Mouse (Mus musculus) stomach, adult 2 months (tissue): Measurements from ENCODE around the gene Arhgef17. TPM values are rescaled to one million over a fixed set of nuclear protein-coding genes. Genes with fewer than 3 reads are reported as not detected.

Experiments used
- polyA plus RNA-seq: library from polyadenylated mRNA; depleted of rRNA; stranded (reverse); fragments of >200 nt; gene quantifications from 2 replicates; pipeline ENCODE4 v1.2.3, GENCODE M21; 2012; rRNA removed

Arhgef17 gene
- 8.5 and 8.9 TPM in 2 replicates for polyA plus RNA-seq

GRCm38 (mm10) chr7:100931926-100932480 lies at the start of gene Arhgef17:
Gene Arhgef17, minus strand, starts transcription at chr7:100932107.

DNA sequence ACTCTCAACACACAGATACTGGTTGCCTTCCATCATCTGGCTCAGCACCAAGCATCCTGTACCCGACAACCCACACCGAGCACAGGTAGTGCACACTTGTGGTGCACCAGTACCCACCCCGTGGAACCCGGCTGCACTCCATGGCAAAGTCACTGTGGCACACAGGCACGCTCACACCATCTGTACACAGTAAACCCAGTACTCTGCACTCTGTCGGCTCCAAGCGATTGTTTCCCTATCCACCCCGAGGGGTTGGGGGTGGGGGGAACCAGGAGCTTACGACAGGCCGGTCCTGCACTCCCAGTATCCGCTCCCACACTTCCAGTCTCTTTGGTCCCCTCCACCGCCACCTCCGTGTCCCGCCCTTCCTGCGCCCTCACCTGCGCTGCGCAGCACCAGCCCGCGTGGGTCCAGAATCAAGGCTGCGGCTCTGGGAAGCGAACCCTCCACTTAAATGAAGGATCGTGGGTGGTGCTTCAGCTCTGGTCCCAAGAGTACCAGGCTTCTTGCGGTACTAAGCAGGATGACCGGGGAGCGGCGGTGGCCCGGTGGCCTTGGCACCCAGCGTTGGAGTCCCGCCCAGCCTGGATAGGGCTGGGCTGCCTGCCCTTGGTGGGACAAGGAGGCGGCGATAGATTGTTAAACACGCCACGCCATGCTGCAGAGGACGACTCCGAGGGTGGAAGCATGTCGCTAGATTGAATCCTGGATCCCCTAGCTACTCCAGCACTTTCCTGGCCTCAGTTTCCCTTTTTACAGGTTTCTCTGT lies 42.4 kb upstream of the Arhgef17 start, which contains the start of gene P2ry6:
Gene P2ry6 (minus strand): TSS at position 515 of the 769 bp plus-strand sequence.

DNA sequence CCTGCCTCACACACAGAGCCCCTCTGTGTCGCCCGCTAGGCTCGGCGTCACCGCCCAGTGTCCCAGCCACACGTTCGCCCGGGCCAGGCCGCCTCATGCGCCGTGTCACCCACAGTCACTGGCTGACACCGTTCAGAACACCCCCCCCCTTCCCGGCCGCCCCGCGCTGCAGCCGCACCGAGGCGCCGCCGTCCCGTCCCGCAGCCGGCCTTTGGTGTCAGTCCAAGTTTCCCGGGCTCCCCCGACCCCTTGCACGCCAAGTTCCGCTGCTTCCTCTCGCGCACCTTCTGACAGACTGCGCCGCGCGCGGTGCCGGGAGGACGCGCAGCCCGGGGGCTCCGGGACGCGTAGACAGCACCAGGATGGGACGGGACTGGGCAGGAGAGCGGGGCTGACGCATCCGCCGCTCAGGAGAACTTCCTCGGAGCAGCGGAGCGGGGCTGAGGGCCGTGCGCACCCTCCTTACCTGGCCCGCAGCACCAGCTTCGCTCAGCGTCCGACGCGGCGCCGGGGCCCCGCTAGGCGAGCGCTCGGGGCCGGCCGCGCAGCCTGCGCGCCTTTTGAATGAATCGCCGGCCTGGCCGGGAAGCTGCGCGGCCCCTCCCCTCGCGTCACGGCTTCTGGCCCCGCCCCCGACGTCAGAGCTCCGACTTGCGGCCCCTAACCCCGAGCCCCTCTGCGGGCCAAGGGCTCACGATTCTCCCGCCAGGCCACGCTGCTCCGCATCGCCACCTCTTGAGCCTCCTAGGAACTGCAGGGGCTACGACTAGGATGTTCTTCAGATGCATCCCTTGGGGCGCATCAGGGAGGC lies 68.9 kb downstream of the Arhgef17 start, which contains the start of gene Relt:
Gene Relt (minus strand): TSS at position 619 of the 811 bp plus-strand sequence.

Other genes with a start within 250 kb of the Arhgef17 start
- gene Fam168a, start 225.5 kb downstream of the Arhgef17 start, polyA plus RNA-seq = 21.9 and 23.5 TPM in 2 replicates
- 3.3 and 4.9 TPM in 2 replicates for gene Relt, start 68.7 kb downstream of the Arhgef17 start, polyA plus RNA-seq
- 8.1 and 12.0 TPM in 2 replicates for gene P2ry6, start 42.5 kb upstream of the Arhgef17 start, polyA plus RNA-seq
- 2.9 and 3.5 TPM in 2 replicates for gene P2ry2, start 80.8 kb upstream of the Arhgef17 start, polyA plus RNA-seq
- 2.3 and 2.5 TPM in 2 replicates for gene Fchsd2, start 160.8 kb upstream of the Arhgef17 start, polyA plus RNA-seq